Mouse (Mus musculus) bone marrow macrophage, adult 2 months (primary cell): ENCODE measurements at regions not wholly inside any gene's neighbourhood (a gene's known extent, or its start where the extent isn't known, plus 50 kb on each side); places are given as distances from the start of the nearest gene placed in this dataset.

Source experiments
- H3K27ac ChIP-seq: 2 replicates; pipeline ENCODE4 v1.5.1; 2012; ENCODE audit warnings: low read depth, low read length; ENCODE audit not compliant: insufficient read depth
- H3K4me1 ChIP-seq: 2 replicates; pipeline ENCODE4 v1.6.1; 2012; ENCODE audit warnings: low read length; ENCODE audit not compliant: control insufficient read depth, insufficient read depth
- H3K4me3 ChIP-seq: 2 replicates; pipeline ENCODE4 v1.5.1; 2012; ENCODE audit warnings: mild to moderate bottlenecking, low read length, moderate library complexity; ENCODE audit not compliant: insufficient read depth
- CTCF ChIP-seq: IDR thresholded peaks from 2 replicates; pipeline ENCODE4 v1.5.1; 2012; ENCODE audit warnings: low read depth, mild to moderate bottlenecking, low read length, moderate library complexity
- POLR2A ChIP-seq: IDR thresholded peaks from 2 replicates; pipeline ENCODE4 v1.6.1; 2012; ENCODE audit warnings: mild to moderate bottlenecking, low read depth, low read length, borderline replicate concordance

DNA sequence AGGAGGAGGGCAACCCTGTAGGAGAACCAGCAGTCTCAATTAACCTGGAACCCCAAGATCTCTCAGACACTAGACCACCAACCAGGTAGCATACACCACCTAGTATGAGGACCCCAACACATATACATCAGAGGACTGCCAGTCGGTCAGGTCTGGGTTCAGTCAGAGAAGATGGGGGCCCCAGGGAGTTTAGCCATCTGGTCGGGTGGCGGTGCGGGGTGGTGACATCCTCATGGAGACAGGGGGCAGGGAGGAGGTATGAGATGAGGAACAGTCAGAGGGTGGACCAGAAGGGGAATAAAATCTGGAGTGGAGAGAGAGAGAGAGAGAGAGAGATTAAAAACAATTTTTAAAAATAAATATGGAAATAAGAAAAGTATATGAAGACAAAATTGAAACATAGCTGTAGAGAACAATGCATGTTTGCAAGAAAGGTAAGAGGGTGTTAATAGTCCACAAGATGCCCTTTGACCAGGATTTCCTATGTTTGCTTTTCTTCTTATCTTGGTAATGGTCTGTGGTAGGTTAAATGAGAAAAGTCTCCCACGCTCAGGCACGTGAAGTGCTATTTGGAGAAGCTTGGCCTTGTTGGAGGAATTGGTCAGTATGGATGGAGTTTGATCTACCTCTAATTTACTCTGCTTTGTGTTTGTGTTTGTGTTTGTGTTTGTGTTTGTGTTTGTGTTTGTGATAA, 108.0 kb upstream of the Spaca1 start:
- TF ChIP-seq CTCF (no peak), POLR2A (no peak)
- Histone ChIP-seq H3K4me3 (no peak overlapping the region), H3K4me1 (no peaks in the 10 kb centered on the region), H3K27ac (no peak overlapping the region)

DNA sequence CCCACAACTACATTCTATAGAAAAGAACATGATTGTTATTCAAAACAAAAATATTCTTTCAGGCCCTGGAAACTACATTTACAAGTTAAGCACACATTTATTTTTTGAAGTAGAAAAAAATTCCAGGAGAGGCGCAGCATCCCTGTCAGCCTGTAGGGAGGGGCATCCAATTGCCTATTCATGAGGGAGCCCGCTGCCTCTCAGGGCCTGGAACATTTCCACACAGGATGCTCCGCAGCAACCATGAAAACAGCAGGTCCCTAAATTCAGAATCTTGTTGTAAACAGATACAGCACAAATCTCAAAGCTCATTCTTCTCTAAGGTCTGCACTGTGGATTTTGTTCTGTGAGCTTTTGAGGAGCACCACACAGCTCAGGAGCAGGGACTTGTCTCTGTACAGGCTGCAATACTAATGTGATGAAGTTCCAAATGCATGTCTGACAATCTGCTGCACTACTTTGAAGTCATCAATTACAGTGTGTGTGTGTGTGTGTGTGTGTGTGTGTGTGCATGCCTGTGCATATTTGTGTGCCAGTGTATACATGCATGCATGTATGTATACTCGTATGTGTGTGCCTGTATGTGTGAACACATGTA, 121.4 kb upstream of the Spaca1 start:
- H3K27ac ChIP-seq: no peak overlapping the region
- TF ChIP-seq CTCF (no peak), POLR2A (no peak)
- H3K4me1 ChIP-seq: no peaks in the 10 kb centered on the region
- no peak overlapping the region for H3K4me3 ChIP-seq

DNA sequence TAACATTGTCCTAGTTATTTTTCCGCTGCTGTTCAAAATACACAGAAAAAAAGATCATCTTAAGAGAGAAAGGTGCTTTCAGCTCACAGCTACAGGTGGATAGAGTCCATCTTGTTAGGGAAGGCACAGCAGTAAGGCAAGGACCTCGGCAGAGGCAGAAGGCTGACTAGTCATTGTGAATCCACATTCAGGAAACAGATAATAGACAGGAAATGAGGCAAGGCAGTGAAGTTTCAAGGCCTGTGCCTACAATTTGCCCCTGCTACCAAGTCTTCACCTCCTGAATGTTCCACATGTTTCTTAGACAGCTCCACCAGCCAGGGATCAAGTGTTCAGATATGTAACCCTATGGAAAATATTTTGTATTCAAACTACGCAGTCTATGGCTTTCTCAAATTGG, 122.0 kb upstream of the Spaca1 start:
- H3K4me1 ChIP-seq: no peaks in the 10 kb centered on the region
- no peak overlapping the region for H3K27ac ChIP-seq
- TF ChIP-seq POLR2A (no peak), CTCF (no peak)
- no peak overlapping the region for H3K4me3 ChIP-seq

DNA sequence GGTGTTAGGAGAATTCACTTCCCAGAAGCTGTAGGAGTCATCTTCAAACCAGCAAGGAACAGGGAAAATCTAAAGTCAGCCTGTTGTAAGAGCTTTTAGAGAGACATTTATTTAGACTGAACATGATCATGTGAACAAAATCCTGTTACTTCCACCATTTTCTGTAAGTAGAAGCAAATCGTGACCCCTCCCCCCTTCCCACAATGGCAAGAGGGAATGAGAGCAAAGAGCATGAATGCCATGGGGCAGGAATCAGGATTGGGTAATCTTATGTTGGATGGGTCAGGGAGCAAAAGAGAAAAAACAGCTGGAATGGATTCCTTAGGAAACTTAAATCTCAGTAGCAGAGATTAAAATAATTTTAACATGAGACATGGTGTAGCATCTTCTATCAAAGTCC, 127.4 kb upstream of the Spaca1 start:
- no peak overlapping the region for H3K4me3 ChIP-seq
- TF ChIP-seq CTCF (no peak), POLR2A (no peak)
- no peaks in the 10 kb centered on the region for H3K4me1 ChIP-seq
- H3K27ac ChIP-seq: no peak overlapping the region

DNA sequence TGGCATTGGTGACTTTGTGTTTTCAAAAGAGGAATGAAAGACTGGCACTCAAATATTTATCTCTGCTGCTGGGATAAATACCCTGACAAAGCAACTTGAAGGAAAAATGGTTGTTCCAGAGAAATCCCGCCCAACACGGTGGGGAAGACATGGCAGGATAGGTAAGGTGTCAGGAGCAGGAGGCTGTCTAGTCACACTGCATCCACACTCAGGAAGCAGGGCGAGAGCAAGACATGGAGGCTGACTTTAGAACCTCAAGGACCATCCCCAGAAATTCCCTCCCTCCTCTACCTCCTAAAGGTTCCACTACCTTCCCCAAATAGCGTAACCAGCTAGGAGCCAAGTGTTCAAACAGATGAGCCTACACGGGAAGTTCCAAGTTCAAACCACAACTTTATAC, 136.5 kb upstream of the Spaca1 start:
- Histone ChIP-seq H3K4me3 (no peak overlapping the region), H3K4me1 (no peaks in the 10 kb centered on the region), H3K27ac (no peak overlapping the region)
- TF ChIP-seq CTCF: no peak
- TF ChIP-seq POLR2A: no peak

DNA sequence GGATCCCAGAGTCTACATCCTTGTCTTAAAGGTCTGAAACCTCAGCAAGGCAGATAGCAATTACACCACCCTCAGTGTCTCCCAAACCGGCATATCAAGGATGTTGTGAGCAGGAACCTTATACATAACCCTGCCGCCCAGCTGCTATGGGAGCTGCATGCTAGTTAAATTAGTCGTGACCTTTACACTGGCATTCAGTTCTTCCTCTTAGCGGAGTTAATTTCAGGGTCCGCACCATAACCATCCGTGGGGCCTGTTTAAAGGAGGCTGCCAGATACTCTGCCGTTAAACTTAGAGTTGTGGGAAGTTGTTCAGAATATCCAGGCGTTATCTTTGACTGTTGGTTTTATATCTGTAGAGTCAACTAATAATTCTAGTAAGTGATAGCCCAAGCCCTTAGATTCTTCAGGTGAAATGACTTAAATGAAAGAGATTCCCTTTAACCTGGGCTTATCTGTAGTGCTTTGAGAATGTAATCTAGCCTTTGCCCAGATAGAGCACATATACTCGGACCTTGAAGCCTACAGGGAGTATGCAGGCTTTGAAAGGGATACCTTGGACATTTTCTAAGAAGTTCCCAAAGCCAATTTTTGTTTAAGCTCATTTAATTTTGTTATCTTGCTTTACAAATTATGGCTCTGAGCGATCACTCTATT, 153.3 kb upstream of the Spaca1 start:
- TF ChIP-seq CTCF (no peak), POLR2A (no peak)
- H3K27ac ChIP-seq: no peak overlapping the region
- no peak overlapping the region for H3K4me3 ChIP-seq
- H3K4me1 ChIP-seq: no peaks in the 10 kb centered on the region

DNA sequence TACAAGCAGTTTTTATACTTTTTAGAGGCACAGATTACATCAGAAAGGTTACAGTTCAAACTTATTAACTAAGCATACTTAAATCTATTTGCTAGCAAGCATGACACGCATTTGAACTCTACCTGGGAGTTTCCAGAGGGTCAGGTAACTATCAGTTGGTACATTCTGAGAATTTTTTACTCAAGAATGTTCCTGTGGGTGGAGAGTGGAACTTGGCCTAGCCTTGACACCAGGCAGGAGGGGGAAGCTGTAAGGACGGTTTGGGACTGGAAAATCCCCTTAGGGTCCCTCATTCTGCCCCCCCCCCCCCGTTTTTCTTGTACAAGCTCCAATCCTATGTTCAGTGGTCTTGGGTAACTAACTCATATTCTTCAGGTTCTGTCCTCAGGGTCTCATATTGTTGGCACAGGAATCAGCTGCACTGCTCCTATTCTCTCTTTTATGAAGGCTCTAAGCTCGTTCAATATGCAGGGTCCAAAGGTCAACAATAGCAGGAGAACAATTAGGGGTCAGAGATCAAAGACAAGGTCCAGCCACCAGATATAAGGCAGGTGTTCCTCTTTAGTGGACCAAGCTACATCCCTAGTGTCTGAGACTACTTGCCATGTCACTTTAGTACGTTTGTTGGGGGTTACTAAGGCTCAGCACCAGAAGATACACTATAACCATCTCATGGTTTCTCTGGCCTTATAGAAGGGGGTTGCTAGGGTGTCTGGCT, 159.3 kb upstream of the Spaca1 start:
- no peaks in the 10 kb centered on the region for H3K4me1 ChIP-seq
- TF ChIP-seq POLR2A: no peak
- TF ChIP-seq CTCF: no peak

DNA sequence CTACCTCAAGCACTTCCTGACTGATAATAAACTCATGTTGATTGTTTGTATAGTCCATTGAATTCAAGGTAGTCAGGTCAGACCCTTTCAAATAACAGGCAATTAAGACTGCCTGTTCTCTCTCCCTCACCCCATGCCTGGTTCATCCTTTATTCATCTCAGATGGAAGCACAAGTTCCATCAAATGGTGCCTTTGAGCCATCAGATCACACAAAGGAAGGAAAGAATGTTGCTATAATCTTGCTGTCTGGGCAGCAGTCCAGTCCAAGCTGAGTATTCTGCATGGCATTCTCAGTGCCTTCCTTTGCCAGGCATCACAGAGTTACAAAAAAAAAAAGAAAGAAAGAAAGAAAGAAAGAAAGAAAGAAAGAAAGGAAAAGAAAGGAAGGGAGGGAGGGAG, 163.7 kb upstream of the Spaca1 start:
- TF ChIP-seq CTCF (no peak), POLR2A (no peak)
- Histone ChIP-seq H3K4me3 (no peak overlapping the region), H3K4me1 (no peaks in the 10 kb centered on the region), H3K27ac (no peak overlapping the region)

More for the DNA sequence above, 159.3 kb upstream of the Spaca1 start:
- Histone ChIP-seq H3K27ac (no peak overlapping the region), H3K4me3 (no peak overlapping the region)

DNA sequence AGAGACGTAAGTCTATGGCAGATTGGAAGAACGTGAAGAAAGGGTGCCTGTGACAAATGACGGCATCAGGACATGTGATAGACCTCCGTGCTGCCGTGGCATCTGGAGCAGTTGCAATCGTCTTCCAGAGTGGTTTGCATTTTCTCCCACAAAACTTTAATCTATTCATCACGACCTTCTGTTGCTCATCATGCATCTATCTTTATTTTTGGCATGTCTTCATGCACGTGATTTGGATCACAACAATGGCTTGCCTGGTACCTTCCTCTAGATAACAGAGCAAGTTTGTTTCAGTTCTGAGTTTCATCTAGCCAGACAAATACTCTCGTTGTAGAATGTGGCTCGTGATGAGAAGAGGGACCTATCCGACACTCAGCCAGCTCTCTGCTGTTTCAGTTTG, 164.4 kb upstream of the Spaca1 start:
- H3K4me1 ChIP-seq: no peaks in the 10 kb centered on the region
- no peak overlapping the region for H3K27ac ChIP-seq
- TF ChIP-seq CTCF: no peak
- TF ChIP-seq POLR2A: no peak
- no peak overlapping the region for H3K4me3 ChIP-seq

DNA sequence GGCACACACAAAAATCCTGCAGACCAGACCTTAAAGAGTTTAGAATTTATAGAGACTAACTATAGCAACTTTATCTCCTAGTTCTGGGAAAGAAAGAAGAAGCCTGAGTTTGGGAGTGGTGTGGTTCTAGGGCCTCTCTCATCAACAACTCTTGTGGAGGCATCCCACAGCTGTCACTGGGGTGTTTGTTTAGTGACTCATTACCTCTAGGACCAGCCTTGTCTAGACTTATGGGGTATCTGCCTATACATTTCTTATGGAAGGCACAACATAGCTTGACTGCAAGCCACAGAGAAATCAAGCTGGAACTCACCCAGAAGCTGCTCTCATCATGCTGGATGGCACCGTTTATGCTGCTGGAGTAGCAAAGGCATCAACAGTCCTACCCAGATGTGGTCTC, 171.9 kb upstream of the Spaca1 start:
- TF ChIP-seq POLR2A (no peak), CTCF (no peak)
- Histone ChIP-seq H3K27ac (no peak overlapping the region), H3K4me3 (no peak overlapping the region), H3K4me1 (no peaks in the 10 kb centered on the region)
